Mouse (Mus musculus): ENCODE data around the gene Nat8l.
"Not testable (repeated sequence)": the region's sequence is repeated elsewhere in the genome, so short reads cannot be mapped to it uniquely, and the experiment has no call there.

The Nat8l gene

GRCm38 (mm10) chr5:33995843-33996693 is at the start of gene Nat8l:
Nat8l (plus strand) TSS chr5:33995984.
- DNase-seq, result peak; percentile 81

- DNase-seq, result not testable (repeated sequence)
Measured at GRCm38 (mm10) chr5:33947035-33947434, 48.7 kb upstream of the Nat8l start.

GRCm38 (mm10) chr5:33948314-33948713 is 47.5 kb upstream of the Nat8l start:
- no peak for DNase-seq

GRCm38 (mm10) chr5:33953471-33954185 is 42.2 kb upstream of the Nat8l start:
- DNase-seq, result no peak

GRCm38 (mm10) chr5:33954354-33954753 is 41.4 kb upstream of the Nat8l start:
- DNase-seq, result peak; percentile 80

- no peak for DNase-seq
Measured at GRCm38 (mm10) chr5:33955868-33956267, 39.9 kb upstream of the Nat8l start.

GRCm38 (mm10) chr5:33959382-33959781 is 36.4 kb upstream of the Nat8l start:
- DNase-seq, result no peak

GRCm38 (mm10) chr5:33974736-33975135 is 21.0 kb upstream of the Nat8l start:
- DNase-seq, result no peak

GRCm38 (mm10) chr5:33976267-33976666 is 19.5 kb upstream of the Nat8l start:
- no peak for DNase-seq

- no peak for DNase-seq
Measured at GRCm38 (mm10) chr5:33982731-33983259, 13.0 kb upstream of the Nat8l start.

GRCm38 (mm10) chr5:33983309-33984121 is 12.3 kb upstream of the Nat8l start, which contains the start of gene Gm1673:
Gm1673 (plus strand) TSS chr5:33983433.
- peak; percentile 95 for DNase-seq

- DNase-seq, result peak; percentile 64
Measured at GRCm38 (mm10) chr5:33994671-33995625, 836 bp upstream of the Nat8l start.

- DNase-seq, result no peak
Measured at GRCm38 (mm10) chr5:33996694-33997045, 886 bp downstream of the Nat8l start.

GRCm38 (mm10) chr5:33997051-33997741 is 1.4 kb downstream of the Nat8l start:
- DNase-seq, result peak; percentile 36

- no peak for DNase-seq
Measured at GRCm38 (mm10) chr5:33997829-33998504, 2.2 kb downstream of the Nat8l start.

- DNase-seq, result no peak
Measured at GRCm38 (mm10) chr5:33998505-33998877, 2.7 kb downstream of the Nat8l start.

- no peak for DNase-seq
Measured at GRCm38 (mm10) chr5:33999466-34000090, 3.8 kb downstream of the Nat8l start.

GRCm38 (mm10) chr5:34000809-34001208 is 5.0 kb downstream of the Nat8l start:
- no peak for DNase-seq

GRCm38 (mm10) chr5:34001401-34001800 is 5.6 kb downstream of the Nat8l start:
- no peak for DNase-seq

- no peak for DNase-seq
Measured at GRCm38 (mm10) chr5:34002636-34003035, 6.9 kb downstream of the Nat8l start.

Data from thymus, postnatal 14 days (tissue).